In the genomic region with DNA sequence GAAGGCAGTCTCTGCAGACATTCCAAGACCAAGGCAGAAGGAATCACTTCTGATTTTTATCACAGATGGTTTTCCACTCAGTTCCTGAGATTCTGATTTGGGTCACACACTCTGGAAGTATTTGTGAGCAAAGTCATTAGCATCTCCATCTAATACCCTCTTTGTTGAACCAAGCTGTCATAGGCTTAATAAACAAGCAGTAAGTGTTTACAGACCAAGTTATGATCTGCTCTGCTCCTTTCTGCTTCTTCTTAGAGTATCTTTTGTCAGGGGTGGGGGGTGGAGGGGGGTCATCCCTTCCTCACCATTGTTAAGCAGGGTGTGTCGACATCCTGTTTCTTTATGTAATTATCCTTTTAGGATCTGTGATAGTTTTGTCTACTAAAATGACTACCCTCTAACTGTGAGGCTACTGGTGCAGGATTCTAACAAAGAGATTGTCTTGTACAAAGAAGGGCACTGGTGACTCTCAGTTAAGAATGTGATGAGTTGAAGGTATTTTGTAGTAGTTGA, we compare ENCODE assay signal across 15 mouse cellular contexts.
DNase-seq lines count a peak whose midpoint lies in the region; ATAC-seq and TF ChIP-seq lines count a peak whose summit lies in the region.
"Had no signal": no experiment of that assay in that cellular context is flagged by ENCODE, and none has a peak within 500 bp of the region (broad histone marks: within the 10 kb centered on the region; RNA-seq: fewer than 3 reads in every experiment).

No protein-coding gene starts in this region.

- no peak for ATAC-seq in heart, embryonic 15.5 days (replicated peaks; ENCODE audit: insufficient number of reproducible peaks, insufficient read depth, low FRiP score, low read depth)
- no peak for ATAC-seq in heart, embryonic 11.5 days (replicated peaks; ENCODE audit: insufficient number of reproducible peaks, low FRiP score, low TSS enrichment)
- ATAC-seq in lung, embryonic 16.5 days (ENCODE audit: low read depth) = peak; percentile 42; the same call in 1 of the 2 replicates
- peak; percentile 21; the same call in 1 of the 2 replicates for ATAC-seq in intestine, embryonic 16.5 days
- no peak for ATAC-seq in stomach, embryonic 16.5 days (ENCODE audit: insufficient read depth, low FRiP score)

- H3K4me3 ChIP-seq in heart, embryonic 15.5 days = no peak overlapping the region
- H3K4me3 ChIP-seq in heart, embryonic 11.5 days (ENCODE audit: low read depth, low read length) = no peak overlapping the region
- H3K4me3 ChIP-seq in lung, embryonic 16.5 days (ENCODE audit: low read length) = no peak overlapping the region
- no peak overlapping the region for H3K4me3 ChIP-seq in lung, adult 2 months (replicated peaks; ENCODE audit: extremely low read depth, low read depth, low read length)
- no peak overlapping the region for H3K4me3 ChIP-seq in intestine, embryonic 16.5 days (ENCODE audit: low read length)
- H3K4me3 ChIP-seq in stomach, embryonic 16.5 days (replicated peaks; ENCODE audit: low read length) = no peak overlapping the region
- H3K4me3 ChIP-seq: embryonic facial prominence, embryonic 13.5 days; limb, embryonic 13.5 days; midbrain, embryonic 12.5 days; neural tube, embryonic 15.5 days had no signal

- DNase-seq in lung, adult 2 months = no peak
- no peak for DNase-seq in adrenal gland, postnatal 10 days
- DNase-seq: adrenal gland, postnatal 36 days; cerebellum, adult 9-10 months; right cerebral cortex, postnatal 25 days had no signal

- H3K27me3 ChIP-seq in heart, embryonic 15.5 days = no peaks in the 10 kb centered on the region
- no peaks in the 10 kb centered on the region for H3K27me3 ChIP-seq in heart, embryonic 11.5 days (ENCODE audit: control insufficient read depth, insufficient read depth, low read length)
- H3K27me3 ChIP-seq in lung, embryonic 16.5 days (ENCODE audit: control insufficient read depth, insufficient read depth, low read depth, low read length) = no peaks in the 10 kb centered on the region
- H3K27me3 ChIP-seq in intestine, embryonic 16.5 days (replicated peaks; ENCODE audit: control insufficient read depth, insufficient read depth, low read length) = no peaks in the 10 kb centered on the region
- H3K27me3 ChIP-seq in stomach, embryonic 16.5 days (ENCODE audit: control insufficient read depth, insufficient read depth, low read length) = no peaks in the 10 kb centered on the region
- H3K27me3 ChIP-seq: embryonic facial prominence, embryonic 13.5 days; limb, embryonic 13.5 days; neural tube, embryonic 15.5 days had no signal

- H3K9ac ChIP-seq in heart, embryonic 15.5 days = no peak overlapping the region
- no peak overlapping the region for H3K9ac ChIP-seq in heart, embryonic 11.5 days (ENCODE audit: low read depth, low read length)
- no peak overlapping the region for H3K9ac ChIP-seq in lung, embryonic 16.5 days (ENCODE audit: low read length)
- no peak overlapping the region for H3K9ac ChIP-seq in intestine, embryonic 16.5 days (ENCODE audit: low read depth, low read length)
- no peak overlapping the region for H3K9ac ChIP-seq in stomach, embryonic 16.5 days (ENCODE audit: low read length)
- H3K9ac ChIP-seq: embryonic facial prominence, embryonic 13.5 days; hindbrain, embryonic 14.5 days; limb, embryonic 13.5 days; midbrain, embryonic 12.5 days; neural tube, embryonic 15.5 days had no signal

- no peaks in the 10 kb centered on the region for H3K36me3 ChIP-seq in heart, embryonic 15.5 days
- no peaks in the 10 kb centered on the region for H3K36me3 ChIP-seq in heart, embryonic 11.5 days (ENCODE audit: control insufficient read depth, insufficient read depth, low read length)
- no peaks in the 10 kb centered on the region for H3K36me3 ChIP-seq in lung, embryonic 16.5 days (ENCODE audit: control insufficient read depth, insufficient read depth, low read length)
- H3K36me3 ChIP-seq in intestine, embryonic 16.5 days (ENCODE audit: control insufficient read depth, insufficient read depth, low read length) = no peaks in the 10 kb centered on the region
- no peaks in the 10 kb centered on the region for H3K36me3 ChIP-seq in stomach, embryonic 16.5 days (ENCODE audit: control insufficient read depth, insufficient read depth, low read length)
- H3K36me3 ChIP-seq: embryonic facial prominence, embryonic 13.5 days; limb, embryonic 13.5 days; midbrain, embryonic 12.5 days; neural tube, embryonic 15.5 days had no signal

- H3K27ac ChIP-seq in heart, embryonic 15.5 days = peak overlapping the region; percentile 31
- H3K27ac ChIP-seq in heart, embryonic 11.5 days (ENCODE audit: low read depth, low read length) = no peak overlapping the region
- H3K27ac ChIP-seq in lung, embryonic 16.5 days (ENCODE audit: low read length) = peak overlapping the region; percentile 60
- H3K27ac ChIP-seq in intestine, embryonic 16.5 days (ENCODE audit: low read length) = peak overlapping the region; percentile 30; the same call in 1 of the 2 replicates
- H3K27ac ChIP-seq in stomach, embryonic 16.5 days (ENCODE audit: low read length) = peak overlapping the region; percentile 52; the same call in 1 of the 2 replicates
- H3K27ac ChIP-seq: embryonic facial prominence, embryonic 13.5 days; hindbrain, embryonic 14.5 days; limb, embryonic 13.5 days; midbrain, embryonic 12.5 days; neural tube, embryonic 15.5 days had no signal

- TF ChIP-seq POLR2A in lung, adult 2 months (IDR thresholded peaks at IDR 0.05; ENCODE audit: borderline replicate concordance, extremely low read depth, low read depth, low read length) = no peak

- 62% methylated on average over 1 of the region's 1 CpGs for WGBS in heart, embryonic 15.5 days
- WGBS in heart, embryonic 11.5 days (ENCODE audit: insufficient replicate concordance) = 61% methylated on average over 1 of the region's 1 CpGs
- 57% methylated on average over 1 of the region's 1 CpGs for WGBS in lung, embryonic 16.5 days
- 50% methylated on average over 1 of the region's 1 CpGs for WGBS in lung, adult 2 months
- WGBS in intestine, embryonic 16.5 days = 51% methylated on average over 1 of the region's 1 CpGs
- WGBS in stomach, embryonic 16.5 days = 42% methylated on average over 1 of the region's 1 CpGs

- no peak for TF ChIP-seq CTCF in lung, adult 2 months (IDR thresholded peaks at IDR 0.05; ENCODE audit: insufficient read depth, low read length)

- peaks cover 27% of the 10 kb centered on the region for H3K4me1 ChIP-seq in heart, embryonic 15.5 days (replicated peaks)
- H3K4me1 ChIP-seq in heart, embryonic 11.5 days (ENCODE audit: control insufficient read depth, insufficient read depth, low read length) = no peaks in the 10 kb centered on the region
- H3K4me1 ChIP-seq in lung, embryonic 16.5 days (replicated peaks; ENCODE audit: control insufficient read depth, insufficient read depth, low read length) = peaks cover 9% of the 10 kb centered on the region
- peaks cover 6% of the 10 kb centered on the region for H3K4me1 ChIP-seq in lung, adult 2 months (ENCODE audit: control insufficient read depth, insufficient read depth, low read length)
- H3K4me1 ChIP-seq in intestine, embryonic 16.5 days (ENCODE audit: control insufficient read depth, insufficient read depth, low read length) = peaks cover 6% of the 10 kb centered on the region
- H3K4me1 ChIP-seq in stomach, embryonic 16.5 days (ENCODE audit: control insufficient read depth, insufficient read depth, low read length) = peaks cover 7% of the 10 kb centered on the region; the same call in 1 of the 2 replicates
- H3K4me1 ChIP-seq: midbrain, embryonic 12.5 days; neural tube, embryonic 15.5 days had no signal

- no peaks in the 10 kb centered on the region for H3K9me3 ChIP-seq in heart, embryonic 15.5 days (replicated peaks)
- H3K9me3 ChIP-seq in heart, embryonic 11.5 days (replicated peaks; ENCODE audit: control insufficient read depth, low read length) = no peaks in the 10 kb centered on the region
- H3K9me3 ChIP-seq in lung, embryonic 16.5 days (ENCODE audit: control insufficient read depth, low read length) = no peaks in the 10 kb centered on the region
- H3K9me3 ChIP-seq in intestine, embryonic 16.5 days (ENCODE audit: control insufficient read depth, low read length) = no peaks in the 10 kb centered on the region
- H3K9me3 ChIP-seq in stomach, embryonic 16.5 days (replicated peaks; ENCODE audit: control insufficient read depth, low read length) = no peaks in the 10 kb centered on the region
- H3K9me3 ChIP-seq: embryonic facial prominence, embryonic 13.5 days; limb, embryonic 13.5 days; midbrain, embryonic 12.5 days; neural tube, embryonic 15.5 days had no signal

- no peak overlapping the region for H3K4me2 ChIP-seq in heart, embryonic 15.5 days
- H3K4me2 ChIP-seq in heart, embryonic 11.5 days = no peak overlapping the region
- H3K4me2 ChIP-seq in lung, embryonic 16.5 days (ENCODE audit: low read depth, low read length) = no peak overlapping the region
- no peak overlapping the region for H3K4me2 ChIP-seq in intestine, embryonic 16.5 days (ENCODE audit: low read depth, low read length)
- no peak overlapping the region for H3K4me2 ChIP-seq in stomach, embryonic 16.5 days (ENCODE audit: low read depth, low read length)
- H3K4me2 ChIP-seq: embryonic facial prominence, embryonic 13.5 days; hindbrain, embryonic 14.5 days; limb, embryonic 13.5 days; midbrain, embryonic 12.5 days; neural tube, embryonic 15.5 days had no signal

Comparison
In these comparisons a context has a peak if more than half of its experiments do, and no peak if none do; other contexts are left out.
1. ATAC-seq: peak in lung, embryonic 16.5 days (single experiment) and intestine, embryonic 16.5 days (single experiment); none in heart, embryonic 15.5 days (single experiment), heart, embryonic 11.5 days (single experiment) and stomach, embryonic 16.5 days (single experiment).